Mouse (Mus musculus) frontal cortex, postnatal 10 days (tissue): ENCODE results near the gene R3hdm2.

ENCODE experiments used
- DNase-seq, 2 experiments: peaks; one replicate each; pipeline ENCODE4 v3.0.0; 2022; ENCODE audit warnings: low spot score in 2 of 2, mixed read lengths in 1 of 2

R3hdm2 gene

DNA sequence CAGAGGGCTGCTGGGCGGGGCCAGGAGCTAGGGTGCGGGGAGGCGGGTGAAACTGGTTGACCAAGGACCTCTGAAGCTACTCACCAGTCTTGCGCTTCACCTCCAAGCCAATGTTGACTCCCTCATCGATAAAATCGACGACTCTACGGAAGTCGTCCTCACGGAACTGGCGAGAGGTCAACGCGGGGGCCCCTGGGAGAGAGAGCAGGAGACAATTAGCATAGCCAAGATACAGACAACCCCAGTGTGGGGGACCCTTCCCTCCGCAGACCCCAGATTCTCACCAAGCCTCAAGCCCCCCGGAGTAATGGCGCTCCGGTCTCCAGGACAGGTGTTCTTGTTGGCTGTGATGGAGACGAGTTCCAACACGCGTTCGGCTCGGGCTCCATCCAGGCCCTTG is 137.8 kb downstream of the R3hdm2 start:
- no peak for DNase-seq

GRCm38 (mm10) chr10:127519041-127519701 is 139.0 kb downstream of the R3hdm2 start:
- DNase-seq = no peak

GRCm38 (mm10) chr10:127519903-127520713 is 140.0 kb downstream of the R3hdm2 start:
- DNase-seq = no peak

GRCm38 (mm10) chr10:127520714-127521357 is 140.7 kb downstream of the R3hdm2 start:
- no peak for DNase-seq

- DNase-seq = no peak
These were observed 141.5 kb downstream of the R3hdm2 start for GRCm38 (mm10) chr10:127521611-127522080.

GRCm38 (mm10) chr10:127522088-127522581 is 142.0 kb downstream of the R3hdm2 start, which contains the start of gene Shmt2:
TSS of gene Shmt2 (minus strand) at chr10:127522444.
- peak; percentile 74 to 82 for DNase-seq

- DNase-seq = no peak
These were observed 144.6 kb downstream of the R3hdm2 start for GRCm38 (mm10) chr10:127524646-127525255.

GRCm38 (mm10) chr10:127526048-127526447 is 145.9 kb downstream of the R3hdm2 start:
- DNase-seq = no peak

DNA sequence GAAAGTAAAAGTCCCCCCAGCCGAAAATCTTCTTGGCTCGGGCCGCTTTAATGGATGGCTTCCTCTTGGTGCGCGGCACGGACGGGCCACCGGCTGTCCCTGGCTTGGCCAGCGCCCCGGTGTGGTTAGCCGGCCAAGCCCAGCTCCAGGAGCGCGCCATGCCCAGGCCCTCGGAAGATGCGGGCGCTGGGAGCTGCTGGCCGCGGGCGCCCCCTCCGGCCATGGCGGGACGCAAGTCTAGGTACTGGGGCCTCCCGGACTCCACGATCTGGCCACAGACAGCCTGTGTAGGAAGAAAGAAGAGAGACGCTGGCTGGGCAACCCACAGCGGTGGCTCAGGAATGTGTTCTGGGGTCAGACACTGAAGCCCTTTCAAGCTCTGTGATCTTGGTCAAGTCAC is 146.6 kb downstream of the R3hdm2 start:
- DNase-seq = no peak

DNA sequence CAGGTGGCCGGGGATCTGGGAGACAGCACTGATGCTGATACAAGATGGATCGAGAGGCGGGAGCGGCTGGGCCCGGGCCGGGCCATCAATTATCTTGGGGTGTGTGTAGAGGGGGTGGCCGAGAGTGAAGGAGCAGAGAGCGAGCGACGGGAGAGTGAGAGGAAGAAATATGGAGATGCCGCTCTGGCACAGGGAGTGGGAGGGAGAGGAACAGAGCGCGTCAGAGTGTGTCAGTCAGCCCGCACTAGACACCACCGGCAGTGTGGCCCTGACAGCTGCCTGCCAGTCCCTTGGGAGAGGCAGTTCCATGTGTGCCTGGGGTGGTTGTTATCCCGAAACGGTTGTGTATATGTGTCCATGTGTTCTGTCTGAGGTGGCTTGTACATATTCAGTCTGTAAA is 147.4 kb downstream of the R3hdm2 start:
- DNase-seq = no peak

- no peak for DNase-seq
These were observed 150.8 kb downstream of the R3hdm2 start for GRCm38 (mm10) chr10:127530945-127531344.

- DNase-seq = no peak
These were observed 151.4 kb downstream of the R3hdm2 start for GRCm38 (mm10) chr10:127531548-127531947.

GRCm38 (mm10) chr10:127534036-127534928 is 154.2 kb downstream of the R3hdm2 start, which contains the start of gene Nxph4:
TSS of gene Nxph4 (minus strand) at chr10:127534559.
- DNase-seq = no peak

DNA sequence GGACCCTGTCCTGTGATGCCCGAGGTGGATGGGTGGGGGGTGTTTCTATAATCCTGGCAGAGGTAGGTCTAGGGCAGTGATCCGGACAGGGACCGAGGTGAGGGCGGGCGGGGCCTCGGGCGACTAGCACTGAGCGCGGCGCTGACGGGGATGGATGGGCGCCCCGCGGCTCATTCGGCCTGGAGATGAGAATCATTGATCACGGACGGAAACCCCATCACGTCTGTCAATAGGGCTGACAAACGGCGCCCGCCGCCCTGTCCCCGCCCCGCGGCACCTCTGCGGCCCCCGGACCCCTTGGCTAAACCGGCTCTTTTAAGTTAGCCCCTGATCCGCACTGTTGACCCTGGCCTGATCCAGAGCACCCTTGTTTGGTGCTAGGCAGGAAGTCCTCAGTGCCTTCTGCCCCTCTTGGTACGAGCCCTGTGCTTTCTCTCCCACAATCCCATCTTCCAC is 154.8 kb downstream of the R3hdm2 start:
- DNase-seq = no peak

DNA sequence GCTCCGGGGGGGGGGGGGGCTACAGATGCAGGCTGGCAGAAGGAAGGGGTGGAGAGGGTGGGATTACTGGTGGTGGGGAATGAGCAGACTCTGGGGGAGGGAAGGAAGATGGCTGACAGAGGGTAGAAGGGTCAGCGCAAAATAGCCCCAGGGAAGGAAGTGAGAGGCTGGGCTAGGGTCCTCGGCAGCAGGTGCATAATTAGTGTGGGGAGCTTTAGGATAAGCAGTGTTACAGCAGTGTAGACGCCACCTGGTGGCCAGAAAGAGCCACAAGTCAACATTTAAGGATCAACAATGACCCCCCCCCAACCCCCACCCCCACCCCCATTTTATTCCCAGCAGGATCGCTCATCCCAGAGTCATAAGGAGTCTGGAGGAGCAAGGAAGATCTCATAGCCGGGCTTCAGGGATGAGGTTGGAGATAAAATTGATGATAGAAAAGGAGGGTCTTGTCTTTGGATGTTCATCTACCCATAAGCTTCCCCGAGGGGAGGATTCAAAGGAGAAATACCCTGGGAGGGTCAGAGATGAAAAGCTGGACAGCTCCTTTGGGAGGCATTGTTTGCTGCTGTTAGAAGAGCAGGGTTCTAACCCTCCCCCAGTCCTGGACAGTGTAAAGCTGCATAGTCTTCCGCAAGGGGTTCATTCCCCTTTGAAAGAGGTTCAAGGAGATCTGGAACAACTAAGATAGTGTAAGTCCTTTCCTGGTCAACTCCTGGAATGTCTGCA is 156.6 kb downstream of the R3hdm2 start:
- no peak for DNase-seq

DNA sequence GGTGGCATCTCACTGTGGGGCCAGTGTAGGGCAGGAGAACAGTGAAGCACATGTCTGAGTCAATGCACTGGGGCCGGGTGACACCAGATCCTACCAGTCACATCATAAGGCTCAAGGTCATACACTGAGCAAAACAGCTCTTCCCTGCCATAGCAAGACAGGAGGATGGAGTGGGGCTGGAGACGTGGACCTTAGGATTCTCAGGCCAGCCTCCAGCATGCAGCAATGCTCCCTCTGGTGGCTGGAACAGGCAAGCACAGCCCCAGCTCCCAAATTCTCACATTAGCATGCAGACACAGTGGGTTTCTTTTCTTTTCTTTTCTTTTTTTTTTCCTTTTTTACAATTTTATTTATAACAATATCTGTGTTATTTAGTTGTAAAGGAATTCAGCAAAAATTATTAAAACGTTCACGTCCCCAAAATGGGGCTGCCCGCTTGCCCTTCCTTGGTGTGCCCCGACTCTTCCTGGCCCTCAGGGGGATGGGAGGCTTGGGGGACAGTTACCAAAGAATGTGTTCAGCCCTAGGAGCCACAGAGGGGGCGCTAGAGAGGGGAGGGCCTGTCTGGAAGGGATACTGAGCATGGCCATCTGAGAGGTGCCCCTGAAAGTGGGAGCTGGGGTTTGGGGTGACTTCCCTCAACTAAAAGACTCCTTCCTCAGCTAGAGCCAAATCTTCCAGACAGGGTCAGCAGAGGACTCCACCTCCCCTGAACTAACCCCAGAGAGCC is 157.9 kb downstream of the R3hdm2 start:
- DNase-seq = peak; percentile 67 to 82

GRCm38 (mm10) chr10:127541510-127541909 is 161.4 kb downstream of the R3hdm2 start:
- no peak for DNase-seq

GRCm38 (mm10) chr10:127542084-127542483 is 162.0 kb downstream of the R3hdm2 start:
- DNase-seq = no peak

DNA sequence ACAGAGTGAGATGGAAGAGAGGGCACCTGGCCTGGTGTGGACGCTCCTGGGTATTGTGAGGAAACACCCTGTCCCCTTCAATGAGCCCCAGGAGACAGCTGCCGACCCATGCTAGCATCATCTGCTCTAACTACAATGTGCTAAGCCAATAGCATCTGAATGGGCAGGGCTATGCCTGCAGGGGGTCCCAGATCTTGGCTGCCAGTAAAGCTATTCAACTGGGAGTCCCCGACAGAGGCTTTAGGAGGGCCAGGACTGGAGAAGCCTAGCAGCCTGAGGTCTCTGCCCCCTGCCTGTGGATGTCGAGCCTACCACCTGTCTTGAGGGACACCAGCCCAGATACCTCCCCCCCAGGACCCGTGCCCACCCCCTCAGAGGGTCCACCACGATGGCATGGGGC is 162.6 kb downstream of the R3hdm2 start:
- no peak for DNase-seq
